Mouse (Mus musculus) splenic B cell, adult 2 months (primary cell): ENCODE results near the gene Fgb.
A peak's percentile ranks its signal among the peaks of the same experiment; 100 is the strongest.

Source experiments
- DNase-seq: peaks from one replicate; pipeline ENCODE4 v3.0.0-alpha.2; 2011; ENCODE audit warnings: low read depth, low spot score
- H3K27me3 ChIP-seq: 2 replicates; pipeline ENCODE4 v1.6.1; 2012; ENCODE audit warnings: mild to moderate bottlenecking, low read length, moderate library complexity, mixed read lengths; ENCODE audit not compliant: control insufficient read depth, poor library complexity, insufficient read depth, severe bottlenecking
- H3K36me3 ChIP-seq: 2 replicates; pipeline ENCODE4 v1.6.1; 2012; ENCODE audit warnings: mild to moderate bottlenecking, low read length, moderate library complexity, mixed read lengths; ENCODE audit not compliant: control insufficient read depth, poor library complexity, insufficient read depth, severe bottlenecking

The Fgb gene

GRCm38 (mm10) chr3:83012636-83013035, 37.0 kb downstream of the Fgb start:
- DNase-seq, result no peak
- Histone ChIP-seq H3K36me3 (no peaks in the 10 kb centered on the region), H3K27me3 (no peaks in the 10 kb centered on the region; the same call in 1 of the 2 replicates)

- no peaks in the 10 kb centered on the region; the same call in 1 of the 2 replicates for H3K27me3 ChIP-seq
- no peaks in the 10 kb centered on the region for H3K36me3 ChIP-seq
- DNase-seq, result no peak
Observed at GRCm38 (mm10) chr3:83011565-83011964, 38.1 kb downstream of the Fgb start.

- DNase-seq, result no peak
- no peaks in the 10 kb centered on the region for H3K36me3 ChIP-seq
- no peaks in the 10 kb centered on the region; the same call in 1 of the 2 replicates for H3K27me3 ChIP-seq
Observed at GRCm38 (mm10) chr3:83011136-83011535, 38.5 kb downstream of the Fgb start.

DNA sequence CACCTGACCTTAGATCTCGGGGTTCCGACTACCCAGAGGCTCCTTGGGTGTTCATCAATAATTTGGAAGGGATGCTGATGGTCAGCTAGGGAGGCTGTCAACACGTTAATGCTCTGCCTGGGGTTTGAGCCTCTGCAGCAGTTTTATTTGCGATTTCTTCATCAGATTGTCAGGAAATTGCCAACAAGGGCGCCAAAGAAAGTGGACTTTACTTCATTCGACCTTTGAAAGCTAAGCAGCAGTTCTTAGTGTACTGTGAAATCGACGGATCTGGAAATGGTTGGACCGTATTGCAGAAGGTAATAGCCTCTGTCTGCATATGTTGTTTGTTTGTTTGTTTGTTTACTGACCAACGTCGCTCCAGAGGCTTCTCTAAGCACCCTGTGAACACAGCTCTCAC, 39.4 kb downstream of the Fgb start:
- Histone ChIP-seq H3K27me3 (no peaks in the 10 kb centered on the region; the same call in 1 of the 2 replicates), H3K36me3 (no peaks in the 10 kb centered on the region)
- DNase-seq, result no peak

DNA sequence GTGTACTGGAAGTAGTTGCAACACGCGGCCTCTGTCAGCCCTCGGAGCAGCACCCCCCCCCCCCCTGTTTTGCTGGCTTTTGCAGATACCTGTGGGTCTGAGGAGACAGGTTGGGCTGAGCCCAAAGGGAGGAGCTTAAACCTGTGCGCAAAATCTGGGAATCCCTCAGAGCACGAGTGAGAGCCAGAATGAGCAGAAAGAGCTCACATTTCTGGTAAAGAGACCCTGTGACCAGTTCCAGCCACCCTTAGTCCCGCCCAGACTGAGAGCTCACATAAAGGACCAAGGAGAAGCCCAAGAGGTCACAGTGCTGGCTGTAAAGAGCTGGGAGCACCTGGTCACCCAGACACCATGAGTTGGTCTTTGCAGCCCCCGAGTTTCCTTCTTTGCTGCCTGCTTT, 42.1 kb downstream of the Fgb start, which contains the start of gene Fgg:
Fgg (plus strand) TSS at position 168 of the 400 bp plus-strand sequence.
- Histone ChIP-seq H3K36me3 (no peaks in the 10 kb centered on the region), H3K27me3 (no peaks in the 10 kb centered on the region; the same call in 1 of the 2 replicates)
- DNase-seq, result no peak

DNA sequence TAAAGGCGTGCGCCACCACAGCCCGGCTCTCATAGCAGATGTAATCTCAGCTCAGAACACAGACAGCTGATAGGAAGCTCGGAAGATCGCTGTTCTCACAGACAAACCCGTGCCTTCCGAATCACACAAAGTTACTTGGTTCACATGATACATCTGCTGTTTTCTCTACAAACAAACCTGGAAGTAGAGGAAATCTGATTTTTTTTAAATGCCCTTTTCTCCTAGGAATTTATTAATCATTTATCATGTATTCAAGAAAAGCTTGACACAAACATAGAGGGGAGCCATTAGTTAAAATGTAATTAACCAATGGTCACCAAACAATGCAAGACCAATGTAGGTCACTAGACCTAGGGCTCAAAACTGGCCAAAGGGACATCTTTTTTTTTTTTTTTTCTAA, 44.9 kb downstream of the Fgb start:
- Histone ChIP-seq H3K27me3 (no peaks in the 10 kb centered on the region), H3K36me3 (no peaks in the 10 kb centered on the region)
- no peak for DNase-seq

DNA sequence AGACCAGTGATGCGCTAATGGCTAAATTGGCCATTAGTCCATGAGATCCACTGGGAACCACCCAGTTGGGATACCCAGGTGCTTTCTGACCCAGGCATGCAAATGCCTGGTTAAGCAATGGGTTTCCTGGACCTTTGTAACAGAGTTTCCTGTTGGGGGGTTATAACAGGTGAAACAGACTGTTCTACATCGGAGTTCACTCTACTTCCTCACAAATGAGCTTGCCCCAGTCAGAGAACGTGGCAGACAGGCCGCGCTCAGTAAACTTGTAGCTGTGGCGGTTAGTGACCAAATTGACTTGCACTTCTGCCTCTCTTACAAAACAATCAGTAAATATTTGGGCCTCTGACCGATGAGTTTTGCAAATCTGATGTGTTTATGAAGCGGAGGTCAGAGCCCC, 46.6 kb downstream of the Fgb start:
- no peaks in the 10 kb centered on the region for H3K27me3 ChIP-seq
- no peak for DNase-seq

DNA sequence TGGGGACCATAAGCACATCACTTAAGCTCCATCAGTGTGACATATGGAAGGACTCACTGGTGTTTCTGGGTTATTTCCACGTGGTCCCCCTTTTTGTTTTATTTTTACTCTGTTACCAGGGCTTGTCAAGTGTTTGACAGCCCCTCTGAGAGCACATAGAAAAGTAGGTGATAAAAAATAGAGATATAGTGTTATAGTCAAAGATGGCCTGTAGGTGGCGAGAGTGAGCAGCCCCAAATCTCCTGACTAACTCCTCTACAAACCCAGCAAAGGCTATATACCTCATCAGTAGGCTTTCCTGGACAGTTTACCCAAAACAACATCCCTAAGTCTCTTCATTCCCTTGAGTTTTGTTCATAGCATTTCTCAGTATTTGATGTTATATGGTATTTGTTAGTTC, 47.5 kb downstream of the Fgb start:
- H3K27me3 ChIP-seq, result no peaks in the 10 kb centered on the region
- H3K36me3 ChIP-seq, result no peaks in the 10 kb centered on the region
- DNase-seq, result peak; percentile 61

More for the DNA sequence above, 46.6 kb downstream of the Fgb start:
- no peaks in the 10 kb centered on the region for H3K36me3 ChIP-seq

DNA sequence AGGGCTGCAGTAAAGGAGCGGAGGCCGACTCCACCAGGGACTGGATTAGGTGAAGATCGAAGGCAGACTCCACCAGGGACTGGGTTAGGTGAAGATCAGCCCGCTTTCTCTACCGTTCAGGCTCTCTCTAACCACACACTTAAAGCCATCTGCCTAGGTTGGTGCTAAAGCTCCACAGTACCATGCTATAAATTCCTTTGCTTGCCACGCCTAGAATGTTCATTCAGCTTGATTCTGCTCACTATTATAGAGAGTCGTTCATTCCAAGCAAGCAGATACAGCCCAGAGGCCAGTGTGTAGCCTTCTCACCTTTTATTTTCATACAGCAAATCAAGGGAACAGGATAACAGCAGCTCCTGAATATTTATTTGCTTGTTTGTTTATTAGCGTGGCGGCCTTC, 49.7 kb downstream of the Fgb start:
- Histone ChIP-seq H3K27me3 (no peaks in the 10 kb centered on the region), H3K36me3 (no peaks in the 10 kb centered on the region)
- no peak for DNase-seq

DNA sequence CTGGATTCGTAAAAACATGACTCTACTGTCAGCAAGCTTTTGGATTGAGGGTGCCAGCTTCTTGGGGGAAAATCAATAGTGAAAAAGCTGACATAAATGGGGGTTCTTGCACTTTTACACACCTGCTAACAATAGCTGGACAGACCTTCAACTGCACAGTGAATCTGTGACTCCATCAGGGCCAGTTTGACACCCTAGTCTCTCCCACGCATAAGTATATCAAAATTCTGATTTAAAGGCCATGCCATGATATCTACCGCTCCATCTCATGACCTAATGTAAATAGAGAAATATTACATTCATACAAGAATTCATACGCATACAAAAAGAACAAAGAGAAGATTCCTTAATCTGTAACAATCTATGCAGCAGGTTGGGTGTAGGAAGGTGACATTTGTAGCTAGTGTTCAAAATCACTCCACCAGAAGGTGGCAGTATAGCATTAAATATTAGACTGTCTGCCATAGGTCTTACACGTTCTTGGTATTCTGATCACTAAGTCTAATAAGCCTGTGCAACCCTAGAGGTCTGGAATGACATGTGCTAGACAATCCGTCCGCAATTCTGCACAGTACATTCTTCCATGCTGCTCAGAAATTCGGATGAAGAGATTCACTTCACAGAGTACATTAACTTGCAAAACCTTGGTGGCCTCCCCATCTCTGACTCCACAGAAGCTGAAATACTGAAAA, 50.7 kb downstream of the Fgb start:
- peak; percentile 78 for DNase-seq
- Histone ChIP-seq H3K27me3 (no peaks in the 10 kb centered on the region), H3K36me3 (no peaks in the 10 kb centered on the region)

- DNase-seq, result no peak
- no peaks in the 10 kb centered on the region for H3K36me3 ChIP-seq
- H3K27me3 ChIP-seq, result no peaks in the 10 kb centered on the region
Observed at GRCm38 (mm10) chr3:82996656-82997055, 53.0 kb downstream of the Fgb start.

GRCm38 (mm10) chr3:82995368-82995767, 54.3 kb downstream of the Fgb start:
- DNase-seq, result no peak
- Histone ChIP-seq H3K36me3 (no peaks in the 10 kb centered on the region), H3K27me3 (no peaks in the 10 kb centered on the region)

- H3K27me3 ChIP-seq, result no peaks in the 10 kb centered on the region
- DNase-seq, result no peak
- no peaks in the 10 kb centered on the region for H3K36me3 ChIP-seq
Observed at GRCm38 (mm10) chr3:82992956-82993355, 56.7 kb downstream of the Fgb start.

- DNase-seq, result no peak
- Histone ChIP-seq H3K27me3 (no peaks in the 10 kb centered on the region), H3K36me3 (no peaks in the 10 kb centered on the region)
Observed at GRCm38 (mm10) chr3:82991963-82992362, 57.7 kb downstream of the Fgb start.
